Mouse (Mus musculus) brown adipose tissue, adult 24 weeks (tissue): ENCODE results near the gene Cnn3. TPM values are rescaled to one million over a fixed set of nuclear protein-coding genes. Genes with fewer than 3 reads are reported as not detected.
A peak's percentile ranks its signal among the peaks of the same experiment; 100 is the strongest.

Experiments
- H3K27ac ChIP-seq: fragments of 200-500 bp; replicated peaks from 2 replicates; pipeline ENCODE4 v1.5.1; 2012; ENCODE audit warnings: low read depth, mild to moderate bottlenecking, low read length
- H3K4me1 ChIP-seq: fragments of 200-500 bp; 2 replicates; pipeline ENCODE4 v1.6.1; 2012; ENCODE audit warnings: low read length, mixed read lengths; ENCODE audit not compliant: control insufficient read depth, insufficient read depth, insufficient read length
- H3K4me3 ChIP-seq: fragments of 200-500 bp; 2 replicates; pipeline ENCODE4 v1.5.1; 2012; ENCODE audit warnings: low read depth, mild to moderate bottlenecking, low read length, moderate library complexity; ENCODE audit not compliant: insufficient read depth
- polyA plus RNA-seq: library from polyadenylated mRNA; stranded (reverse); fragments of >200 nt; gene quantifications from 2 replicates; pipeline ENCODE4 v1.2.4, GENCODE M21; 2012; ENCODE audit not compliant: missing spikeins, insufficient read depth, insufficient read length

Cnn3 gene
- polyA plus RNA-seq, 1 experiment = 28.7 TPM

GRCm38 (mm10) chr3:121430289-121430936 lies 4.1 kb downstream of the Cnn3 start:
- H3K4me3 ChIP-seq = no peak overlapping the region
- H3K27ac ChIP-seq = peak overlapping the region; percentile 28; the same call in 1 of the 2 replicates
- H3K4me1 ChIP-seq = peaks cover 22% of the 10 kb centered on the region

- H3K4me1 ChIP-seq = peaks cover 42% of the 10 kb centered on the region
These were observed 7.1 kb downstream of the Cnn3 start for GRCm38 (mm10) chr3:121433359-121433758.

GRCm38 (mm10) chr3:121433968-121434533 lies 7.8 kb downstream of the Cnn3 start:
- Histone ChIP-seq H3K4me1 (peaks cover 49% of the 10 kb centered on the region), H3K4me3 (no peak overlapping the region), H3K27ac (peak overlapping the region; percentile 67)

More at GRCm38 (mm10) chr3:121433359-121433758, 7.1 kb downstream of the Cnn3 start:
- H3K4me3 ChIP-seq = no peak overlapping the region
- peak overlapping the region; percentile 67 for H3K27ac ChIP-seq

- Histone ChIP-seq H3K4me1 (peaks cover 55% of the 10 kb centered on the region), H3K27ac (peak overlapping the region; percentile 9), H3K4me3 (no peak overlapping the region)
These were observed 9.0 kb downstream of the Cnn3 start for GRCm38 (mm10) chr3:121435296-121435695.

DNA sequence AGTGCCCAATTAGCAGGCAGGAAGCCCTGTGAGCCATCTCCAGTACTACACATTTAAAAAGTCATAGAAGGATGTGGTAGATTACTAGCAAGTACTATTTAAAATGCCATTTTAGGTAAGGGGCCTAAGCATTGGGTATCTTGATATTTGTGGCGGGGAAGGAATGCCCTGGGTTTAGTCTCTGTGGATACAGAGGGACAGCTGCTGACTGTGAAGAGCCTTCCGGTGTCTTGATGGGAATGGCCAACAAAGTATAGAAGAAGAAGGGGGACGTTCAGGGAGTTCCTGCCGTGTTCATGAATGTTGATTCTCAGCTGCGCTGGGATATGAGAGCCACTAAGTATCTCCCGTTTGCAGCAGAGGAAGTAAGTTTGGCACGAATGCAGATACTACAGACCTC lies 10.8 kb downstream of the Cnn3 start:
- Histone ChIP-seq H3K4me1 (peaks cover 55% of the 10 kb centered on the region), H3K4me3 (peak overlapping the region; percentile 4; the same call in 1 of the 2 replicates), H3K27ac (peak overlapping the region; percentile 91)

DNA sequence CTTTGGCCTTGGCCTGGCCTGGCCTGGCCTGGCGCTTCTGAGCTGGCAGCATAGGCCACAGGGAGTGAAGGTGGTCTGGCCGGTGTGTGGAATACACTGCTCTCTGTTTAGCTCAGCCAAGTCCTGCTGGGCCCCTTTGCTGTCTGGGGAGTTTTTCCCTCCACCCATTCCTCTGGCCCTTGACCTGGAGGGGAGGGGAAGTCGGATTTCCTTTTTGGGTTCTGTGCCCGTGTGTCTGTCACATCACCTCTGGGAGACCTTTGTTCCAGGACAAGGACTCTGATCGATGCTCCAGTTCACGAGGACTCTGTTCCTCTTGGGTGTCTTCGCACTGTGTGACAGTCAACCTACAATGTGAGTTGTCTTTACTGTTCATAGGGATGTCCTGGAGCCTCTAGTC lies 11.7 kb downstream of the Cnn3 start:
- peaks cover 60% of the 10 kb centered on the region for H3K4me1 ChIP-seq
- peak overlapping the region; percentile 29 for H3K4me3 ChIP-seq
- peak overlapping the region; percentile 91 for H3K27ac ChIP-seq

DNA sequence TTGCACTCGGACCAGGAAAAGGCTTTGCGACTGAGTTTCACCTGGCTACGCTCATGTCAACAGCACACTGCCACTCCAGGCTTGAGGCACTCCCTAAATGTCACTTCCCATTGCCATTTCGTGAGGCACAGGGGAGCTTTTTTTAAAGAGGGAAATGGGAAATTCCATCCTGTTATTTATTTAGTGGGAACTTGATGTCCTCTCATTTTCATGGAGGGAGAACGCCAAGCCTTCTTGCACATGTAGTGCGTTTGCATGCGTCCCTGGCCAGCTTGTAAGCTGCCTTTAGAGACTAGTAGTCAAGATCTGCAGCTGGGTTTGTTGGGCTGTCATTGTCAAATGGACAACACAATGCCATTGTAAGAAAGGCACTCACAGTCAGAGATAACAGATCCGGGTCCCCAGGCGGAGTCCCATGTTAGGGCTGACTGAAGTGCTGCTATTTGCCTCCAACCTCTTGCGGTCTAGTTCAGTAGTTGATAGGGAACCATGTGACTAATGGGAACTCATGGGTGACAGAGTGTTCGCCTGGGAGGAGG lies 13.4 kb downstream of the Cnn3 start:
- peaks cover 56% of the 10 kb centered on the region for H3K4me1 ChIP-seq
- H3K4me3 ChIP-seq = no peak overlapping the region
- H3K27ac ChIP-seq = peak overlapping the region; percentile 91

- H3K4me3 ChIP-seq = no peak overlapping the region
- H3K27ac ChIP-seq = no peak overlapping the region
- H3K4me1 ChIP-seq = peaks cover 42% of the 10 kb centered on the region
These were observed 15.2 kb downstream of the Cnn3 start for GRCm38 (mm10) chr3:121441504-121441903.

DNA sequence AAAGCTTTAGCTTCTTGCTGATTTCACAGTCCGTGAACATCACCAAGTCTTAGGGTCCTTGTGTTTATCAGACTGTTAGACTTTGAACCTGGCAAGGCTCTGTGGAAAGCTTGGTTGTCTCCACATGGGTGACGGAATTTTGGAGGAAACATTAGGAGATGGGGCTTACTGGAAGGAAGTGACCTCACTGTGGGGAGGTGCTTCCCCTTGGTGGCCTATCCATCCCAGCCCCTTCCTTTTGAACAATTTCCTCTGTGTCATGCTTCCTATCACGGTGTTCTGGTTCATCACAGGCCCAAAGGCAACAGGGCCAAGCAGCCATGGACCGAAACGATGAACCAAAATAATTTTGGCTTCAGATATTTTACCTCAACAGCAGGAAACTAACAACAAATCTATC lies 16.0 kb downstream of the Cnn3 start:
- peaks cover 39% of the 10 kb centered on the region for H3K4me1 ChIP-seq
- no peak overlapping the region for H3K4me3 ChIP-seq
- H3K27ac ChIP-seq = peak overlapping the region; percentile 78

DNA sequence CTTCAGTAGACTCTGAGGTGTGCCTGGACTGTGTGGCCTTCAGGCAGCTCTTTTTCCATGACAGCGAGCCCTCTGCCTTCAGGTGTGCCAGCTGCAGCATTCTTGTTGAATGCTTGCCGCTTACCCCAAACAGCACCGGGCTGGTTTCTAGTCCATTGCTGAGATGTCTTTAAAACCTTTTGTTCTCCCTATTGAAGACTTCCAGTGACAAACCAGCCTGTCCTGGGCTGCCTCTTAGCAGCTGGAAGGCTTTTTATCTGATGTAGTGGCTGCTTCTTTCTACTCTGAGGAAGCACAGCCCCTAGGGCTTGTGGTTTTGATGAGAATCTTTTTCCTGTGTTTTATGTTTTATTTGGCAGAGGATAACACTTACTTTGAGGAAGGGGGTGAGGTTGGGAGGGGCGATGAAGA lies 17.6 kb downstream of the Cnn3 start:
- no peak overlapping the region for H3K4me3 ChIP-seq
- peaks cover 26% of the 10 kb centered on the region for H3K4me1 ChIP-seq
- peak overlapping the region; percentile 30; the same call in 1 of the 2 replicates for H3K27ac ChIP-seq

GRCm38 (mm10) chr3:121444414-121444813 lies 18.1 kb downstream of the Cnn3 start:
- Histone ChIP-seq H3K4me3 (no peak overlapping the region), H3K27ac (peak overlapping the region; percentile 30; the same call in 1 of the 2 replicates), H3K4me1 (peaks cover 21% of the 10 kb centered on the region)

DNA sequence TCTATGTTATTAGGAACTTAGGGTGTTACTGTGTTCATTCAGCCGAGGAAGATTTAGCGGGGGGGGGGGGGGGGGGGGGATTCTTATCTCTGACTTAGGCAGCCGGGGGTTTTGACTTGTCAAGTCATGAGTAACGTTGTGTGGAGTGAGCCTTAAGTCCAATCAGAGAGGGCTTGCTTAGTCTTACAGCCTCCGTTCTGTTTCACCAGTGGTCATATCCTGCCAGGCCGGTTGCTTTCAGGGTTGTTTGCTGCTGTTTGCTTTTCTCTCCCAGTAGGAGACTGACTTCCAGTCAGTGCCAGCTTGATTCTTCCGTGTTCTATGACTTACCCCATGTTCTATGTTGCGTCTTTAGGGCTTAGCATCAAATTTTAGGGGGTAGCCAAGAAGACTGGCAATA lies 20.2 kb downstream of the Cnn3 start:
- H3K27ac ChIP-seq = no peak overlapping the region
- no peak overlapping the region for H3K4me3 ChIP-seq
- H3K4me1 ChIP-seq = peaks cover 14% of the 10 kb centered on the region

GRCm38 (mm10) chr3:121448029-121448468 lies 21.8 kb downstream of the Cnn3 start:
- Histone ChIP-seq H3K4me3 (no peak overlapping the region), H3K27ac (no peak overlapping the region), H3K4me1 (peaks cover 9% of the 10 kb centered on the region)

DNA sequence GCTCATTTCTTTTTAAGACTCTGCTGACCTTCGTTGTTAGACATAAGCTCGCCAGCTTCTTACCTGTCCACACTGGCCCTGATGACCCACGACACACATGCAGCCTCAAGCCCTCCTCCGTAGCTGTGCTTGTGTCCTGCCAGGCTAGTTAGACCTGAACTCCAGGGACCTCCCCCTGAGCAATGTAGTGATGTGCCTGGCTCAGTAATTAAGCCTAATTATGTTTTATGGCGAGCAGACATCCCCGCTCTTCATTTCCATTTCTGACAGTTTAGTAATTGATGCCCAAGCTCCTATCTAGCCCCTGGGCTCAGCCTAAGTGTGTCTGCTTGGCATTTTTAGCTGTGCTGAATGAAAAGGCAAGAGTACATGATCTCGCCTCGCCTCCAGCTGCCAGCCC lies 22.3 kb downstream of the Cnn3 start:
- no peak overlapping the region for H3K4me3 ChIP-seq
- H3K4me1 ChIP-seq = peaks cover 6% of the 10 kb centered on the region
- H3K27ac ChIP-seq = no peak overlapping the region

DNA sequence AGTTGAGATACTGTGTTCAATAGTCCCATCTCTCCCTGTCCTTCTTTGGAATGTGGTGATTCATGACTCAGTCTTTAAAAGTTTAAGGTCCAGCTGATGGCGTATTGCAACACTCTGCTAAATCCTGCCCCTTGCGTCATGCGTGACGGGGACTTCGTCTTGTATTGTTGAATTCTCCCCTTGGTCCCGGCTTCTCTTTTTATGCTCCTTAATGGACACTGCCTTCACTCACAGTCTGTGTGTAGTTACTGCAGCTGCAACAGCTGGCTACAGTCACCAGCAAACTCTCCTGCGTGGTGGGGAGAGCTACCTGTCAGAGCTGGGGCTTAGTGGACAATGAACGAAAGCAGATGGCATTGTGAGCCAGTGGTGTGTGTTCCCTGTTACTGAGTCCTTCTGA lies 23.2 kb downstream of the Cnn3 start:
- H3K4me1 ChIP-seq = peaks cover 2% of the 10 kb centered on the region; the same call in 1 of the 2 replicates
- H3K4me3 ChIP-seq = no peak overlapping the region
- no peak overlapping the region for H3K27ac ChIP-seq

GRCm38 (mm10) chr3:121451404-121451803 lies 25.1 kb downstream of the Cnn3 start:
- H3K27ac ChIP-seq = no peak overlapping the region
- peaks cover 2% of the 10 kb centered on the region; the same call in 1 of the 2 replicates for H3K4me1 ChIP-seq
- no peak overlapping the region for H3K4me3 ChIP-seq
